16 mouse cellular contexts compared by ENCODE assay signal in the genomic region with DNA sequence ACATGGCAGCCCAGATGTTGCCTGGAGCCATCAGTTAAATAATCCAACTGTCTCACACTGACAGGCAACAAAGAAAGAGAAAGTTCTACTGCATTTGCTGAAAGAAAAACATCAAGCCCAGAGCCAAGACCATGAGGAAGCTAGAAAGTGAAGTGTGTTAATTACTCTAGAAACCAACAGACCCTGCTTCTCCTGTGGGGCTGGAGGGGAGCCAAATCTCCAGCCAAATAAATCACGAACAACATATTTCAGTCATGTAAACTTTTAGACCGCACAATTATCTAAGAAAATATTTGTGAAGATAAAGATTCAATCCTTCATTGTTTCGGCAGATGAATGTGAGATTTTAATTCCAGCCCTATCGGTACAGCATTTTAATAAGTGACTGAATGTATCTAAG.
DNase-seq lines count a peak whose midpoint lies in the region; ATAC-seq and TF ChIP-seq lines count a peak whose summit lies in the region.
"Had no signal": no experiment of that assay in that cellular context is flagged by ENCODE, and none has a peak within 500 bp of the region (broad histone marks: within the 10 kb centered on the region; RNA-seq: fewer than 3 reads in every experiment).

No protein-coding gene starts in this region.

- H3K9me3 ChIP-seq in intestine, embryonic 14.5 days (ENCODE audit: control insufficient read depth, low read length) = no peaks in the 10 kb centered on the region
- no peaks in the 10 kb centered on the region for H3K9me3 ChIP-seq in intestine, postnatal 0 days (ENCODE audit: control insufficient read depth)
- no peaks in the 10 kb centered on the region for H3K9me3 ChIP-seq in lung, embryonic 14.5 days (ENCODE audit: low read depth, low read length)
- H3K9me3 ChIP-seq: heart, embryonic 12.5 days; hindbrain, embryonic 13.5 days; neural tube, embryonic 13.5 days had no signal

- H3ac ChIP-seq in myocyte (ENCODE audit: control insufficient read depth, insufficient read length) = no peak overlapping the region

- H3K4me3 ChIP-seq in intestine, embryonic 14.5 days (ENCODE audit: low read depth, low read length) = no peak overlapping the region
- H3K4me3 ChIP-seq in intestine, postnatal 0 days (ENCODE audit: low read depth, low read length) = no peak overlapping the region
- no peak overlapping the region for H3K4me3 ChIP-seq in lung, embryonic 14.5 days (ENCODE audit: low read depth, low read length)
- no peak overlapping the region for H3K4me3 ChIP-seq in myocyte
- H3K4me3 ChIP-seq: heart, embryonic 12.5 days; hindbrain, embryonic 13.5 days; neural tube, embryonic 13.5 days had no signal

- no peak overlapping the region for H3K9ac ChIP-seq in intestine, embryonic 14.5 days (ENCODE audit: low read length)
- H3K9ac ChIP-seq in intestine, postnatal 0 days (ENCODE audit: low read depth, low read length) = no peak overlapping the region
- no peak overlapping the region for H3K9ac ChIP-seq in lung, embryonic 14.5 days
- H3K9ac ChIP-seq: heart, embryonic 12.5 days; hindbrain, embryonic 13.5 days; neural tube, embryonic 13.5 days had no signal

- TF ChIP-seq CTCF in intestine, postnatal 0 days (IDR thresholded peaks at IDR 0.05; ENCODE audit: low read depth) = no peak
- TF ChIP-seq CTCF in lung, embryonic 14.5 days (IDR thresholded peaks at IDR 0.05; ENCODE audit: low read depth) = no peak

- peak; percentile 10 for DNase-seq in adrenal gland, postnatal 10 days
- no peak for DNase-seq in adrenal gland, postnatal 36 days
- DNase-seq in intestine, embryonic 14.5 days (ENCODE audit: low spot score) = no peak
- DNase-seq in lung, embryonic 14.5 days = peak; percentile 70
- DNase-seq in lung, postnatal 4 days = no peak
- DNase-seq in urinary bladder, adult 18-20 months (ENCODE audit: low spot score in 2 of 2) = no peak
- DNase-seq: adrenal gland, adult 8-10 months; gastrocnemius, postnatal 14 days; layer of hippocampus, adult 9-11 months; thymus, postnatal 25 days had no signal

- no peaks in the 10 kb centered on the region for H3K79me2 ChIP-seq in myocyte (ENCODE audit: control insufficient read depth, insufficient read depth)

- H3K27me3 ChIP-seq in intestine, embryonic 14.5 days (replicated peaks; ENCODE audit: control insufficient read depth, insufficient read depth, low read length) = no peaks in the 10 kb centered on the region
- H3K27me3 ChIP-seq in intestine, postnatal 0 days (replicated peaks; ENCODE audit: control insufficient read depth, insufficient read depth, low read length) = no peaks in the 10 kb centered on the region
- H3K27me3 ChIP-seq in lung, embryonic 14.5 days (ENCODE audit: insufficient read depth, low read length) = no peaks in the 10 kb centered on the region
- no peaks in the 10 kb centered on the region for H3K27me3 ChIP-seq in myocyte (ENCODE audit: control insufficient read depth, insufficient read depth, insufficient read length)
- H3K27me3 ChIP-seq: heart, embryonic 12.5 days; hindbrain, embryonic 13.5 days; neural tube, embryonic 13.5 days had no signal

- no peak for ATAC-seq in intestine, embryonic 14.5 days (replicated peaks; ENCODE audit: low FRiP score, low TSS enrichment, low read depth)
- no peak for ATAC-seq in intestine, postnatal 0 days
- peak; percentile 35 for ATAC-seq in lung, embryonic 14.5 days (ENCODE audit: insufficient read depth)
- ATAC-seq: midbrain, embryonic 16.5 days had no signal

- TF ChIP-seq POLR2A in myocyte (IDR thresholded peaks at IDR 0.05; ENCODE audit: insufficient read length, low read depth) = no peak

- H3K4me1 ChIP-seq in intestine, embryonic 14.5 days (replicated peaks; ENCODE audit: control insufficient read depth, insufficient read depth, low read length) = peaks cover 5% of the 10 kb centered on the region; the same call in 1 of the 2 replicates
- no peaks in the 10 kb centered on the region for H3K4me1 ChIP-seq in intestine, postnatal 0 days (replicated peaks; ENCODE audit: control insufficient read depth, insufficient read depth, low read length)
- 0 out of 2 replicates have a peak, but pooled peaks cover 2% of the 10 kb centered on the region for H3K4me1 ChIP-seq in lung, embryonic 14.5 days (ENCODE audit: insufficient read depth)
- H3K4me1 ChIP-seq: heart, embryonic 12.5 days; hindbrain, embryonic 13.5 days; neural tube, embryonic 13.5 days had no signal

- H3K4me2 ChIP-seq in intestine, embryonic 14.5 days (ENCODE audit: low read length) = 0 out of 2 replicates have a peak overlapping the region, but pooled peaks have one; percentile 6
- H3K4me2 ChIP-seq in intestine, postnatal 0 days (replicated peaks; ENCODE audit: low read depth) = no peak overlapping the region
- H3K4me2 ChIP-seq in lung, embryonic 14.5 days = peak overlapping the region; percentile 2; the same call in 1 of the 2 replicates
- H3K4me2 ChIP-seq in myocyte (ENCODE audit: low read depth) = peak overlapping the region; percentile 13
- H3K4me2 ChIP-seq: heart, embryonic 12.5 days; hindbrain, embryonic 13.5 days; neural tube, embryonic 13.5 days had no signal

- no peak overlapping the region; the same call in 1 of the 2 replicates for H3K27ac ChIP-seq in intestine, embryonic 14.5 days (ENCODE audit: low read depth)
- H3K27ac ChIP-seq in intestine, postnatal 0 days (ENCODE audit: low read depth, low read length) = no peak overlapping the region
- H3K27ac ChIP-seq in lung, embryonic 14.5 days (ENCODE audit: low read depth) = no peak overlapping the region
- H3K27ac ChIP-seq: hindbrain, embryonic 13.5 days; neural tube, embryonic 13.5 days had no signal

- no peaks in the 10 kb centered on the region for H3K36me3 ChIP-seq in intestine, embryonic 14.5 days (ENCODE audit: control insufficient read depth, insufficient read depth, low read length)
- no peaks in the 10 kb centered on the region for H3K36me3 ChIP-seq in intestine, postnatal 0 days (ENCODE audit: control insufficient read depth, insufficient read depth)
- H3K36me3 ChIP-seq in lung, embryonic 14.5 days (ENCODE audit: insufficient read depth) = no peaks in the 10 kb centered on the region
- H3K36me3 ChIP-seq in myocyte (ENCODE audit: control insufficient read depth, insufficient read depth) = no peaks in the 10 kb centered on the region
- H3K36me3 ChIP-seq: heart, embryonic 12.5 days; hindbrain, embryonic 13.5 days; neural tube, embryonic 13.5 days had no signal

- 34% methylated on average over 4 of the region's 4 CpGs for WGBS in intestine, embryonic 14.5 days
- 29% methylated on average over 4 of the region's 4 CpGs for WGBS in intestine, postnatal 0 days
- 24% methylated on average over 4 of the region's 4 CpGs for WGBS in lung, embryonic 14.5 days

TF ChIP-seq in myocyte, 11 proteins besides CTCF, POLR2A, EP300 and RAD21:
- TF ChIP-seq USF1 (IDR thresholded peaks at IDR 0.05; ENCODE audit: low read depth) = no peak
- no peak for TF ChIP-seq MYOG (IDR thresholded peaks at IDR 0.05; ENCODE audit: control insufficient read depth in 1 of 3, insufficient read depth in 1 of 3, insufficient read length in 2 of 3, low read depth in 2 of 3)
- TF ChIP-seq SRF (IDR thresholded peaks at IDR 0.05; ENCODE audit: control insufficient read depth, insufficient read length, low read depth) = no peak
- no peak for TF ChIP-seq E2F4 (IDR thresholded peaks at IDR 0.05; ENCODE audit: insufficient read depth)
- TF ChIP-seq TCF12 (IDR thresholded peaks at IDR 0.05; ENCODE audit: insufficient read depth, poor library complexity, severe bottlenecking) = no peak
- no peak for TF ChIP-seq TCF3 (IDR thresholded peaks at IDR 0.05; ENCODE audit: insufficient read length, low read depth)
- TF ChIP-seq MYOD1 (IDR thresholded peaks at IDR 0.05; ENCODE audit: control insufficient read depth in 1 of 3, insufficient read length in 2 of 3, low read depth in 2 of 3) = no peak
- no peak for TF ChIP-seq MAX (IDR thresholded peaks at IDR 0.05; ENCODE audit: low read depth)
- no peak for TF ChIP-seq CEBPB (IDR thresholded peaks at IDR 0.05; ENCODE audit: insufficient read depth, poor library complexity, severe bottlenecking)
- no peak for TF ChIP-seq REST (IDR thresholded peaks at IDR 0.05; ENCODE audit: insufficient read depth, insufficient read length)
- TF ChIP-seq POLR2AphosphoS2 (IDR thresholded peaks at IDR 0.05; ENCODE audit: insufficient read length, low read depth) = no peak

Comparison
In these comparisons a context has a peak if more than half of its experiments do, and no peak if none do; other contexts are left out.
1. DNase-seq: peak in adrenal gland, postnatal 10 days (single experiment) and lung, embryonic 14.5 days (single experiment); none in adrenal gland, postnatal 36 days (0 of 2), intestine, embryonic 14.5 days (single experiment), lung, postnatal 4 days (0 of 2) and urinary bladder, adult 18-20 months (0 of 2).